Mouse (Mus musculus) neural tube, embryonic 15.5 days (tissue): ENCODE measurements around the gene Med31. TPM values are rescaled to one million over a fixed set of nuclear protein-coding genes. Genes with fewer than 3 reads are reported as not detected.

ENCODE experiments used
- polyA plus RNA-seq: library from polyadenylated mRNA; unstranded; fragments of >200 nt; fragmentation: Nextera tagmentation; extraction: Ambion mirVana; gene quantifications from 2 replicates; pipeline ENCODE4 v1.2.1, GENCODE M21; 2015

Gene Med31
- polyA plus RNA-seq, 1 experiment from 2014 or later, result 55.3 TPM

Other genes with a start within 250 kb of the Med31 start
- 0.36 and 0.41 TPM in 2 replicates for gene Aipl1, start 178.1 kb downstream of the Med31 start, polyA plus RNA-seq
- 19.1 and 33.3 TPM in 2 replicates for gene Pimreg, start 173.6 kb downstream of the Med31 start, polyA plus RNA-seq
- gene Pitpnm3, start 79.8 kb downstream of the Med31 start, polyA plus RNA-seq, result 4.5 and 5.3 TPM in 2 replicates
- gene Gm43951, start 8.8 kb downstream of the Med31 start, polyA plus RNA-seq, result 1.00 and 1.4 TPM in 2 replicates
- 15.7 and 16.4 TPM in 2 replicates for gene 4933427D14Rik, start 8.1 kb downstream of the Med31 start, polyA plus RNA-seq
- 162 and 174 TPM in 2 replicates for gene Txndc17, start 8.0 kb downstream of the Med31 start, polyA plus RNA-seq
- gene Slc13a5, start 51.6 kb upstream of the Med31 start, polyA plus RNA-seq, result 1.8 TPM in 2 replicates
- gene Xaf1, start 86.0 kb upstream of the Med31 start, polyA plus RNA-seq, result 3.0 and 10.6 TPM in 2 replicates
- not detected in 2 replicates for gene Fbxo39, start 98.9 kb upstream of the Med31 start, polyA plus RNA-seq
- 4.6 and 5.9 TPM in 2 replicates for gene Tekt1, start 146.8 kb upstream of the Med31 start, polyA plus RNA-seq
- 10.2 and 16.1 TPM in 2 replicates for gene Smtnl2, start 196.1 kb upstream of the Med31 start, polyA plus RNA-seq
- 1.2 TPM in 1 of 2 replicates, not detected in the other for gene Ggt6, start 219.9 kb upstream of the Med31 start, polyA plus RNA-seq
- 63.1 and 82.7 TPM in 2 replicates for gene Mybbp1a, start 225.8 kb upstream of the Med31 start, polyA plus RNA-seq